Mouse (Mus musculus) myocyte (in vitro differentiated cells): Measurements from ENCODE around the gene Zfp14.

Source experiments
- CEBPB ChIP-seq: IDR thresholded peaks from 2 replicates; pipeline ENCODE4 v1.6.1; 2011; ENCODE audit warnings: mild to moderate bottlenecking, moderate library complexity; ENCODE audit not compliant: poor library complexity, insufficient read depth, severe bottlenecking
- POLR2AphosphoS2 ChIP-seq: IDR thresholded peaks from one replicate; pipeline ENCODE4 v1.6.1; 2011; ENCODE audit warnings: low read depth, control low read depth; ENCODE audit not compliant: insufficient read length

DNA sequence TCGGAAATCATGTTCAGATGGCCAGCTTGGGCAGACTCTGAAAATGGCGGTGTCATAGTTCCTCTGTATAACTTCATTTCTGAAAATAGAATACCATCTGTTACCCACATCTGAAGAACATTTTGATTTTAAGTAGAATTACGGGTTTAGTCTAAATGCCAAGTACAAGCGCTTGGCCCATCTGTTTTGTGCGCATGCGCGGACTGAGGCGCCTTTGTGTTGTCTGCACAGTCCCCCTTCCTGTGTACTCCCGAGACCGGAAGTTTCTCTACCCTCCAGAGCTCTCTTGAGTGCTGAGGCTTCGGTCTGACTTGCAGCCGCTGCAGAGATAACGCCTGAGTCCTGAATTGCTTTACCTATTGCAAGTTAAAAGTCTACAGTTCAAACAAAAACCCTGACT lies 48.1 kb upstream of the Zfp14 start:
- no peak for TF ChIP-seq CEBPB
- no peak for TF ChIP-seq POLR2AphosphoS2
